Mouse (Mus musculus) CH12.LX (cell line): ENCODE data around the gene Chsy1. TPM values are rescaled to one million over a fixed set of nuclear protein-coding genes. Genes with fewer than 3 reads are reported as not detected.

Experiments used
- DNase-seq: peaks from one replicate; pipeline ENCODE4 v3.0.0-alpha.2; 2013; ENCODE audit errors: extremely low read depth
- H3K27ac ChIP-seq: 2 replicates; pipeline ENCODE4 v1.5.1; 2012; ENCODE audit warnings: low read depth, mild to moderate bottlenecking, control low read depth, moderate library complexity; ENCODE audit not compliant: insufficient read depth
- H3K27me3 ChIP-seq: replicated peaks from 2 replicates; pipeline ENCODE3; 2012; ENCODE audit warnings: inconsistent platforms
- H3K36me3 ChIP-seq, 2 experiments: replicated peaks in 1 of 2; 2 replicates each; pipeline versions ENCODE3 to v1.6.1; 2012; ENCODE audit warnings: inconsistent platforms in 1 of 2, low read length in 1 of 2, mild to moderate bottlenecking in 1 of 2, mixed read lengths in 1 of 2, moderate library complexity in 1 of 2; ENCODE audit not compliant: control insufficient read depth in 1 of 2, insufficient read depth in 1 of 2
- H3K4me1 ChIP-seq, 2 experiments: 2 replicates each; pipeline ENCODE4 v1.6.1; 2012; ENCODE audit warnings: inconsistent platforms in 1 of 2, moderate library complexity in 1 of 2; ENCODE audit not compliant: insufficient read depth in 2 of 2, control insufficient read depth in 1 of 2
- H3K4me2 ChIP-seq: 2 replicates; pipeline ENCODE4 v1.6.1; 2012; ENCODE audit warnings: low read depth, mild to moderate bottlenecking, control low read depth; ENCODE audit not compliant: poor library complexity, insufficient read depth, severe bottlenecking
- H3K4me3 ChIP-seq, 3 experiments: fragments of 150-350 bp in 1 of 3; sonication (generic) in 1 of 3; replicated peaks in 1 of 3; 2 replicates each; pipeline versions ENCODE3 to v1.5.1; 2011 to 2012; ENCODE audit warnings: low read depth in 2 of 3, low read length in 2 of 3, mild to moderate bottlenecking in 2 of 3, moderate library complexity in 2 of 3, control low read depth in 1 of 3, improper control_type of control experiment in 1 of 3, inconsistent platforms in 1 of 3, mixed read lengths in 1 of 3; ENCODE audit not compliant: poor library complexity in 1 of 3
- H3K79me2 ChIP-seq: replicated peaks from 2 replicates; pipeline ENCODE4 v1.6.1; 2012; ENCODE audit warnings: mild to moderate bottlenecking, moderate library complexity; ENCODE audit not compliant: control insufficient read depth, poor library complexity, insufficient read depth, severe bottlenecking; ENCODE audit errors: extremely low read depth
- H3K9ac ChIP-seq: 2 replicates; pipeline ENCODE4 v1.6.1; 2012; ENCODE audit warnings: low read depth, mild to moderate bottlenecking, control low read depth, moderate library complexity; ENCODE audit not compliant: insufficient read depth
- H3K9me3 ChIP-seq: replicated peaks from 2 replicates; pipeline ENCODE3; 2012; ENCODE audit warnings: low read length, inconsistent platforms, mixed read lengths
- BHLHE40 ChIP-seq: IDR thresholded peaks from 2 replicates; pipeline ENCODE4 v1.6.1; 2011; ENCODE audit warnings: mild to moderate bottlenecking, low read depth, low read length, improper control_type of control experiment
- CHD1 ChIP-seq: IDR thresholded peaks from 2 replicates; pipeline ENCODE4 v1.6.1; 2012; ENCODE audit warnings: low read depth, low read length, improper control_type of control experiment, inconsistent platforms
- CHD2 ChIP-seq: IDR thresholded peaks from 2 replicates; pipeline ENCODE4 v1.6.1; 2011; ENCODE audit warnings: low read length, improper control_type of control experiment
- E2F4 ChIP-seq: IDR thresholded peaks from 2 replicates; pipeline ENCODE4 v1.6.1; 2011; ENCODE audit warnings: low read depth, low read length, improper control_type of control experiment; ENCODE audit not compliant: insufficient replicate concordance
- ELF1 ChIP-seq: IDR thresholded peaks from 2 replicates; pipeline ENCODE4 v1.6.1; 2014; ENCODE audit warnings: low read depth, mild to moderate bottlenecking, inconsistent platforms, low read length, improper control_type of control experiment
- EP300 ChIP-seq: IDR thresholded peaks from 2 replicates; pipeline ENCODE4 v1.6.1; 2011; ENCODE audit warnings: low read length, improper control_type of control experiment
- HCFC1 ChIP-seq: IDR thresholded peaks from 2 replicates; pipeline ENCODE4 v1.6.1; 2012; ENCODE audit warnings: low read depth, mild to moderate bottlenecking, inconsistent platforms, low read length, improper control_type of control experiment
- IRF4 ChIP-seq: IDR thresholded peaks from 2 replicates; pipeline ENCODE4 v1.6.1; 2014; ENCODE audit warnings: low read depth, mild to moderate bottlenecking, inconsistent platforms, low read length, improper control_type of control experiment
- JUN ChIP-seq: IDR thresholded peaks from 2 replicates; pipeline ENCODE4 v1.6.1; 2011; ENCODE audit warnings: low read depth, mild to moderate bottlenecking, low read length, improper control_type of control experiment, moderate library complexity; ENCODE audit not compliant: insufficient read depth
- JUND ChIP-seq: conservative IDR thresholded peaks from 2 replicates; pipeline ENCODE4 v1.6.1; 2011; ENCODE audit warnings: low read depth, low read length, improper control_type of control experiment
- KAT2A ChIP-seq: IDR thresholded peaks from 2 replicates; pipeline ENCODE4 v1.6.1; 2012; ENCODE audit warnings: low read length, improper control_type of control experiment, inconsistent platforms; ENCODE audit not compliant: insufficient replicate concordance
- MAFK ChIP-seq: IDR thresholded peaks from 2 replicates; pipeline ENCODE4 v1.6.1; 2011; ENCODE audit warnings: low read length, improper control_type of control experiment; ENCODE audit not compliant: insufficient replicate concordance
- MEF2A ChIP-seq: IDR thresholded peaks from 2 replicates; pipeline ENCODE4 v1.6.1; 2014; ENCODE audit warnings: low read depth, mild to moderate bottlenecking, inconsistent platforms, low read length, improper control_type of control experiment, borderline replicate concordance
- MYC ChIP-seq: IDR thresholded peaks from 2 replicates; pipeline ENCODE4 v1.6.1; 2011; ENCODE audit warnings: low read depth, mild to moderate bottlenecking, improper control_type of control experiment, low read length
- NELFE ChIP-seq: IDR thresholded peaks from 2 replicates; pipeline ENCODE4 v1.6.1; 2011; ENCODE audit warnings: low read depth, low read length, improper control_type of control experiment
- NRF1 ChIP-seq: IDR thresholded peaks from 2 replicates; pipeline ENCODE4 v1.6.1; 2014; ENCODE audit warnings: low read depth, mild to moderate bottlenecking, inconsistent platforms, low read length, improper control_type of control experiment, moderate library complexity
- PAX5 ChIP-seq: IDR thresholded peaks from 2 replicates; pipeline ENCODE4 v1.6.1; 2012; ENCODE audit warnings: low read length, inconsistent platforms, mixed read lengths
- POLR2AphosphoS2 ChIP-seq: IDR thresholded peaks from 2 replicates; pipeline ENCODE4 v1.6.1; 2011; ENCODE audit warnings: low read depth, low read length, improper control_type of control experiment
- RAD21 ChIP-seq: IDR thresholded peaks from 2 replicates; pipeline ENCODE4 v1.6.1; 2011; ENCODE audit warnings: low read depth, mild to moderate bottlenecking, low read length, improper control_type of control experiment, moderate library complexity
- RCOR1 ChIP-seq: conservative IDR thresholded peaks from 2 replicates; pipeline ENCODE4 v1.6.1; 2012; ENCODE audit warnings: low read depth, mild to moderate bottlenecking, inconsistent platforms, low read length, improper control_type of control experiment
- SIN3A ChIP-seq: IDR thresholded peaks from 2 replicates; pipeline ENCODE4 v1.6.1; 2012; ENCODE audit warnings: low read length, improper control_type of control experiment, inconsistent platforms
- TBP ChIP-seq: conservative IDR thresholded peaks from 2 replicates; pipeline ENCODE4 v1.6.1; 2011; ENCODE audit warnings: low read depth, low read length, improper control_type of control experiment
- UBTF ChIP-seq: IDR thresholded peaks from 2 replicates; pipeline ENCODE4 v1.6.1; 2012; ENCODE audit warnings: low read depth, mild to moderate bottlenecking, inconsistent platforms, low read length, improper control_type of control experiment, moderate library complexity
- ZKSCAN1 ChIP-seq: IDR thresholded peaks from 2 replicates; pipeline ENCODE4 v1.6.1; 2012; ENCODE audit warnings: low read depth, inconsistent platforms, low read length, improper control_type of control experiment, borderline replicate concordance
- ZMIZ1 ChIP-seq: IDR thresholded peaks from 2 replicates; pipeline ENCODE4 v1.6.1; 2012; ENCODE audit warnings: low read depth, mild to moderate bottlenecking, inconsistent platforms, low read length, improper control_type of control experiment
- ZNF384 ChIP-seq: IDR thresholded peaks from 2 replicates; pipeline ENCODE4 v1.6.1; 2012; ENCODE audit warnings: low read depth, low read length, improper control_type of control experiment, inconsistent platforms
- dilution Hi-C: fragments of 300-500 bp; cut with MboI; formaldehyde crosslinking; loops from 2 replicates; pipeline ENCODE4 v1.14.3; 2020; ENCODE audit warnings: low sequenced_read_pairs; ENCODE audit not compliant: extremely low pct_unique_long_range_greater_than_20kb, extremely low pct_ligation_motif_present
- in situ Hi-C: fragments of 300-500 bp; cut with MboI; formaldehyde crosslinking; loops from 3 replicates; pipeline ENCODE4 v1.14.3; 2019; ENCODE audit warnings: low sequenced_read_pairs, low pct_ligation_motif_present, low pct_unique_long_range_greater_than_20kb, mixed read lengths
- polyA plus RNA-seq: library from polyadenylated mRNA; unstranded; fragments of >175 nt; gene quantifications from 2 replicates; pipeline ENCODE4 v1.2.1, GENCODE M21; 2012; ENCODE audit warnings: low read depth; ENCODE audit not compliant: insufficient read length
- total RNA-seq, 2 experiments: library from RNA; depleted of rRNA; stranded (reverse); fragments of 300-350 nt in 1 of 2; fragments of >200 nt in 1 of 2; gene quantifications; 2 replicates each; pipeline ENCODE4 v1.2.3; 2012 to 2014

Chsy1 gene
- total and polyA plus RNA-seq, 3 experiments, result 2.3 to 5.5 (median 2.5) TPM

DNA sequence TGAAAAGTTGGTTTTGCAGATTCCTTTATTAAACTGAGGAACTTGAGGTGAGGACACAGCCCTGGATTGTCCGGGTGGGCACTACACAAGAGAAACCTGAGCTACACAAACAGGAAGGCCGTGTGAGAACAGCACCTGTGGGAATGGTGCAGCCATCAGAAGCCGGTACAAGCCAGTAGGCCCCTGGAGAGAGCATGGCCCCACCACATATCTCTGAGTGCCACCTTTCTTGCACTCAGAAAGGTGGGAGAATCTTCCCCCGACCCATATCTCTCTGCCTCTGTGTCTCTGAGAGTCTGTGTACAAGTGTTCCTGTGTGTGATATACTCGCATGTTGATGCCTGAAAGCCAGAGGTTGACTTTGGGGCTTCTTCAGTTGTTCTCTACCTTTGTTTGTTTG lies 29.6 kb downstream of the Chsy1 start:
- in situ Hi-C loops, result no loop called here
- dilution Hi-C loops, result no loop called here
- H3K9ac ChIP-seq, result no peak overlapping the region
- DNase-seq, result no peak
- no peak for TF ChIP-seq MYC
- TF ChIP-seq POLR2AphosphoS2, result no peak
- TF ChIP-seq BHLHE40, result no peak
- TF ChIP-seq ZKSCAN1, result no peak
- no peak for TF ChIP-seq ZNF384
- no peak for TF ChIP-seq NRF1
- TF ChIP-seq SIN3A, result no peak
- TF ChIP-seq RCOR1, result no peak
- TF ChIP-seq MEF2A, result no peak
- TF ChIP-seq JUN, result no peak
- no peak for TF ChIP-seq CHD1
- no peak for TF ChIP-seq CHD2
- no peak for TF ChIP-seq PAX5
- no peaks in the 10 kb centered on the region for H3K27me3 ChIP-seq
- no peaks in the 10 kb centered on the region for H3K79me2 ChIP-seq
- H3K36me3 ChIP-seq, result no peaks in the 10 kb centered on the region
- H3K27ac ChIP-seq, result no peak overlapping the region
- H3K9me3 ChIP-seq, result no peaks in the 10 kb centered on the region
- H3K4me1 ChIP-seq, result peaks cover 0 to 24% of the 10 kb centered on the region in 2 experiments; a peak in 2 of 4 replicates
- no peak overlapping the region for H3K4me3 ChIP-seq
- H3K4me2 ChIP-seq, result no peak overlapping the region

DNA sequence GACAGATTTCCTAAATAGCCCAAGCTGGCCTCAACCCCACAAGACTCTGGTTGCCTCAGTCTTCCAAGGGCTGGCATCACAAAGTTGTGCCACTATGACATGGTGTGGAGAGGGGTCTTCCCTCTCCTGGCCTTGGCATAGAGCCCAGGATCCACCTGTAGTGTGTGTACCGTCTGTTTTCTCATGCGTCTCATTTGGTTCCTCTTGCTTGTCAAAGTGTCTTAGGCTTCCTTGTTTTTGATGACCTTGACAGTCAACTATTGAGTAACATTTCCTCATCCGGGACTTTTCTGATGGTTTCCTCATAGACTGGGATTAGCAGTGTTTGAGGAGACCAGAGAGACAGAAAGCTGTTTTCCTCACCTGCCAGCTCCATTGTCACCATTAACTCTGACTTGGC lies 30.8 kb downstream of the Chsy1 start:
- H3K9ac ChIP-seq, result no peak overlapping the region
- H3K4me1 ChIP-seq, result peaks cover 0 to 19% of the 10 kb centered on the region in 2 experiments; a peak in 2 of 4 replicates
- no peak overlapping the region for H3K4me2 ChIP-seq
- H3K79me2 ChIP-seq, result no peaks in the 10 kb centered on the region
- in situ Hi-C loops (no loop called here), dilution Hi-C loops (no loop called here)
- H3K36me3 ChIP-seq, result no peaks in the 10 kb centered on the region
- DNase-seq, result no peak
- no peaks in the 10 kb centered on the region for H3K9me3 ChIP-seq
- TF ChIP-seq ELF1 (no peak), TBP (no peak), JUND (no peak), BHLHE40 (no peak), UBTF (no peak), E2F4 (no peak), MAFK (no peak), IRF4 (no peak), EP300 (no peak), CHD1 (no peak), NELFE (no peak), ZMIZ1 (no peak), RAD21 (no peak), HCFC1 (no peak), POLR2AphosphoS2 (no peak), NRF1 (no peak), CHD2 (no peak), ZNF384 (no peak), MEF2A (no peak), KAT2A (no peak)
- no peaks in the 10 kb centered on the region for H3K27me3 ChIP-seq
- no peak overlapping the region for H3K27ac ChIP-seq
- no peak overlapping the region for H3K4me3 ChIP-seq
